Comparison of ENCODE assay signal across 13 mouse cellular contexts in the genomic region with DNA sequence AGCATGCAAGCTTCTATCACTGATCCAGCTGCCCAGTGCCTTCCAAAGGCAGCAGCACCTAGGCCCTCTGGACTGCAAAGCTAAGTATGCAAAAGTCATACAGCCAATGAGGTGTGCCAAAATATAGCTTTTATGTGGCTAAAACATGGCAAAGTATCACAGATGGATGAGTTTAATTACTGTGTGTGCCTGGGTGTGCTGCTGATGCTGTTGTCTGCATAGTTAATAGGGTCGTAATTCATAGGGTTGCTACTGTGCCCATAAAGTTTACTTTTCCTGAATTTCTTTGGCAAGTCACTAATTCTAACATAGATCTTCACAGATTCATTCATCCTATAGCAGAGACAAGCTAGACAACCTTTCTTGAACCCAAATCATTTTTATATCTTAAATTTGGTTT.
DNase-seq lines count a peak whose midpoint lies in the region; ATAC-seq and TF ChIP-seq lines count a peak whose summit lies in the region.
"Had no signal": no experiment of that assay in that cellular context is flagged by ENCODE, and none has a peak within 500 bp of the region (broad histone marks: within the 10 kb centered on the region; RNA-seq: fewer than 3 reads in every experiment).

No protein-coding gene starts in this region.

- no peak overlapping the region for H3K9ac ChIP-seq in neural tube, embryonic 14.5 days (replicated peaks; ENCODE audit: low read depth, low read length)
- no peak overlapping the region for H3K9ac ChIP-seq in neural tube, embryonic 15.5 days (replicated peaks)
- H3K9ac ChIP-seq: embryonic facial prominence, embryonic 12.5 days; forebrain, embryonic 13.5 days; forebrain, embryonic 15.5 days; forebrain, postnatal 0 days had no signal

- TF ChIP-seq CTCF in bone marrow macrophage, adult 2 months (IDR thresholded peaks at IDR 0.05; ENCODE audit: low read depth, low read length): no peak

- no peak overlapping the region for H3K4me3 ChIP-seq in neural tube, embryonic 14.5 days (ENCODE audit: low read depth, low read length)
- H3K4me3 ChIP-seq in bone marrow macrophage, adult 2 months (ENCODE audit: insufficient read depth, low read length): no peak overlapping the region
- H3K4me3 ChIP-seq in neural tube, embryonic 15.5 days (replicated peaks): no peak overlapping the region
- H3K4me3 ChIP-seq: embryonic facial prominence, embryonic 10.5 days; embryonic facial prominence, embryonic 12.5 days; forebrain, embryonic 13.5 days; forebrain, embryonic 15.5 days had no signal

- H3K4me1 ChIP-seq in neural tube, embryonic 14.5 days (ENCODE audit: control insufficient read depth, insufficient read depth, low read length): no peaks in the 10 kb centered on the region
- H3K4me1 ChIP-seq in bone marrow macrophage, adult 2 months (ENCODE audit: control insufficient read depth, insufficient read depth, low read length): peaks cover 27% of the 10 kb centered on the region
- peaks cover 7% of the 10 kb centered on the region; the same call in 1 of the 2 replicates for H3K4me1 ChIP-seq in neural tube, embryonic 15.5 days
- H3K4me1 ChIP-seq: embryonic facial prominence, embryonic 12.5 days; forebrain, embryonic 13.5 days; forebrain, embryonic 15.5 days had no signal

- H3K36me3 ChIP-seq in neural tube, embryonic 14.5 days (ENCODE audit: control insufficient read depth, insufficient read depth, low read length): no peaks in the 10 kb centered on the region
- H3K36me3 ChIP-seq in neural tube, embryonic 15.5 days: no peaks in the 10 kb centered on the region
- H3K36me3 ChIP-seq: embryonic facial prominence, embryonic 10.5 days; embryonic facial prominence, embryonic 12.5 days; forebrain, embryonic 15.5 days had no signal

- WGBS in neural tube, embryonic 14.5 days: 90% methylated on average over 1 of the region's 1 CpGs
- 83% methylated on average over 1 of the region's 1 CpGs for WGBS in neural tube, embryonic 15.5 days

- DNase-seq in neural tube, embryonic 10.5 days (ENCODE audit: extremely low spot score, low spot score): no peak
- no peak for DNase-seq in adrenal gland, adult 8-10 months
- DNase-seq: cerebellum, adult 11-12 months; cerebellum, adult 9-10 months had no signal

- no peaks in the 10 kb centered on the region for H3K9me3 ChIP-seq in neural tube, embryonic 14.5 days (ENCODE audit: control insufficient read depth, low read length)
- H3K9me3 ChIP-seq in neural tube, embryonic 15.5 days (replicated peaks): no peaks in the 10 kb centered on the region
- H3K9me3 ChIP-seq: embryonic facial prominence, embryonic 10.5 days; embryonic facial prominence, embryonic 12.5 days; forebrain, embryonic 13.5 days; forebrain, embryonic 15.5 days had no signal

- TF ChIP-seq POLR2A in bone marrow macrophage, adult 2 months (IDR thresholded peaks at IDR 0.05; ENCODE audit: borderline replicate concordance, low read depth, low read length): no peak

- H3K27ac ChIP-seq in neural tube, embryonic 14.5 days (ENCODE audit: low read depth, low read length): no peak overlapping the region
- peak overlapping the region; percentile 7; the same call in 1 of the 2 replicates for H3K27ac ChIP-seq in bone marrow macrophage, adult 2 months (ENCODE audit: insufficient read depth, low read depth, low read length)
- H3K27ac ChIP-seq in neural tube, embryonic 15.5 days (replicated peaks): no peak overlapping the region
- H3K27ac ChIP-seq: embryonic facial prominence, embryonic 10.5 days; embryonic facial prominence, embryonic 12.5 days; forebrain, embryonic 13.5 days; forebrain, embryonic 15.5 days had no signal

- no peaks in the 10 kb centered on the region for H3K27me3 ChIP-seq in neural tube, embryonic 14.5 days (ENCODE audit: control insufficient read depth, insufficient read depth, low read length)
- H3K27me3 ChIP-seq in neural tube, embryonic 15.5 days (replicated peaks): no peaks in the 10 kb centered on the region
- H3K27me3 ChIP-seq: embryonic facial prominence, embryonic 12.5 days; forebrain, embryonic 13.5 days; forebrain, embryonic 15.5 days had no signal

- ATAC-seq in neural tube, embryonic 14.5 days (ENCODE audit: low read depth): 0 out of 2 replicates have a peak, but pooled peaks have one; percentile 23
- peak; percentile 51; the same call in 1 of the 2 replicates for ATAC-seq in neural tube, embryonic 15.5 days (ENCODE audit: low FRiP score)
- no peak for ATAC-seq in monocyte, adult 5-6 weeks (replicated peaks; ENCODE audit: insufficient number of reproducible peaks, low FRiP score, low TSS enrichment, poor library complexity, severe bottlenecking)
- ATAC-seq: forebrain, embryonic 13.5 days; forebrain, embryonic 15.5 days; forebrain, postnatal 0 days had no signal

- H3K4me2 ChIP-seq in neural tube, embryonic 14.5 days (ENCODE audit: low read depth, low read length): no peak overlapping the region
- H3K4me2 ChIP-seq in neural tube, embryonic 15.5 days: no peak overlapping the region
- H3K4me2 ChIP-seq: embryonic facial prominence, embryonic 12.5 days; forebrain, embryonic 13.5 days; forebrain, embryonic 15.5 days had no signal
